Mouse (Mus musculus): Measurements from ENCODE around the gene Scmh1. TPM values are rescaled to one million over a fixed set of nuclear protein-coding genes. Genes with fewer than 3 reads are reported as not detected.
A peak's percentile ranks its signal among the peaks of the same experiment; 100 is the strongest.

Scmh1 gene
- 9.6 and 10.1 TPM in 2 replicates for polyA plus RNA-seq (2015; fragmentation: Nextera tagmentation; extraction: Ambion mirVana)

DNA sequence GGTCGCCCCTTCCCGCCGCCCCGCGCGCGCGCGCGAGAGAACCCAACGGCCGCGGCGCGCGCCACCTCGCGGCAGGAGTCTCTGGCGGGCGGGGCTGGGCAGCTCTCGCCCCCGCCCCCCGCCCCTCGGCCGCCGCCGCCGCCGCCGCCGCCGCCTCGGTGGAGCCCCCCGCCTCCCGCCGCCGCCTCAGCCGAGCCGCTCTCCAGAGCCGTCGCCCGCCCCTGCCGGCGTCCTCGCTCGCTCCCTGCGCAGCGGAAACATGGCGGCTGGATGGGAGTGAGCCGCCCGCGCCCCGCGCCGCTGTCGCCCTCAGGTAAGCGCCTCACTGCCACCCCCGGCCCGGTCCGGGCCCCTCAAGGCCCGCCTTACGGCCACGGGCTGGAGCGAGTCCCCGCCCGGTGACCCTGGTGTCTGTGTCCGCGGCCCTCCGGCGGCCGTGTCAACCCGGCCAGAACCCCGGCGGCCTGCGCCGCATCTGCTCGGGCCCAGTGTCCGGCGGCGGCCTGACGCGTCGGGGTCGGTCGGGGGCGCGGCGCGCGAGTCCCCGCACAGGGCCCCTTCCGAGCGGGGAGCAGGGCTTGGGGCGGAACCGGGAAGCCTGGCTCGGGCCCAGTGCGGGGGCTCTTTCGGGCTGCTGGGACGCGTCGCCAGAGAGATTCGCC lies at the start of gene Scmh1:
Gene Scmh1 (plus strand): TSS at position 138 of the 662 bp plus-strand sequence.
- peaks cover 23% of the 10 kb centered on the region for H3K4me1 ChIP-seq (ENCODE audit: control insufficient read depth, low read depth, low read length)
- WGBS (ENCODE audit: insufficient replicate concordance), result under 1% methylated on average over 62 of the region's 102 CpGs

DNA sequence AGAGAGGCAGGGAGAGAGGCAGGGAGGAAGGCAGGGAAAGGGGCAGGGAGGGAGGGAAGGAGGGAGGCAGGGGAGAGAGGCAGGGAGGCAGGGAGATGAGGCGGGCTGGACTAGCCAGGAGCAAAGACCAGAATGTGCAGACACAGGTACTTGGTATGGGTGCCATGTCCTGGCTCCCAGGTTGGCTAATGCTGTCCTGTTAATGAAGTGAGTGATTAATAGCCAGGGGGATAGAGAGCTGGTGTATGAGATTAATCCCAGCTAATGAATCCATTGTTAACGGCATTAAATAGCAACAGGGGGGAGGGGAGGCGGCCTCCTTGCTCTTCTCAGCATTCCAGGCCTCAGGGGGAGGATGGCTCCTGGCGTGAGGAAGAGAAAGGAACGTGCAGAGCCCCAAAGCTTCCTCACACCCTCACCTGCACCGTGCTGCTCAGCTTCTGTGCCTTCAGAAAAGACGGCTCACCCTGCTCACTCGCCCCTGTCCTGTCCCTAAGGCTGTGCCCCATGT lies 45.0 kb upstream of the Scmh1 start:
- H3K27ac ChIP-seq (ENCODE audit: low read length), result no peak overlapping the region
- WGBS (ENCODE audit: insufficient replicate concordance), result 18% methylated on average over 8 of the region's 8 CpGs
- H3K36me3 ChIP-seq (ENCODE audit: control insufficient read depth, insufficient read depth), result no peaks in the 10 kb centered on the region
- H3K4me3 ChIP-seq (ENCODE audit: low read depth, low read length), result no peak overlapping the region
- H3K4me1 ChIP-seq (ENCODE audit: control insufficient read depth, low read depth, low read length), result no peaks in the 10 kb centered on the region
- no peak overlapping the region for H3K4me2 ChIP-seq (ENCODE audit: low read depth, low read length)
- no peak overlapping the region for H3K9ac ChIP-seq (ENCODE audit: low read depth, low read length)
- ATAC-seq (ENCODE audit: low read depth), result no peak
- H3K27me3 ChIP-seq (ENCODE audit: control insufficient read depth, insufficient read depth, low read depth, low read length), result no peaks in the 10 kb centered on the region
- no peaks in the 10 kb centered on the region for H3K9me3 ChIP-seq (replicated peaks; ENCODE audit: control insufficient read depth, low read length)

More for the DNA sequence above, at the start of gene Scmh1:
- Histone ChIP-seq H3K4me2 (ENCODE audit: low read depth, low read length) (peak within 1 kb of the TSS; percentile 70), H3K9ac (ENCODE audit: low read depth, low read length) (peak within 1 kb of the TSS; percentile 94), H3K36me3 (ENCODE audit: control insufficient read depth, insufficient read depth) (no peaks in the 10 kb centered on the region), H3K9me3 (replicated peaks; ENCODE audit: control insufficient read depth, low read length) (no peaks in the 10 kb centered on the region), H3K4me3 (ENCODE audit: low read depth, low read length) (peak within 1 kb of the TSS; percentile 97), H3K27ac (ENCODE audit: low read length) (peak within 1 kb of the TSS; percentile 90), H3K27me3 (ENCODE audit: control insufficient read depth, insufficient read depth, low read depth, low read length) (no peaks in the 10 kb centered on the region)
- peak; percentile 72 for ATAC-seq (ENCODE audit: low read depth)

DNA sequence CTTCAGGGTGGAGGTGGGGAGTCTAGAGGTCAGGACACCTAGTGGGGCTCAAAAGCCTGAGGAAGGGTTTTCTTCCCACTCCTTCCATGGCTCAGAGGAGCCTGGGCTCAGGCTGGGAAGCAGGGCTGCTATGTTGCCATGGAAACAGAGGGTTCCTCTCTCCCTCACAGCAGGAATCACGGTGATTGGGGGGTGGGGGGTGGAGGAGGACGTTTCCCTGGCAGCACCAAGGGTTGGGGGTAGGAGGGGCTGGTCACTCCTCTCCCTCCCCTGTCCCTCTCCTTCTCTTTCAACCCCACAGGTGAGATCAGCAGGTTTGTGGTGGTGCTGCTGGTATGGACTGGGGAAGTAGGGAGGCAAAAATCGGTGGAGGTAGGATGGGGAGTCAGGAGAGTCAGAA lies 40.4 kb upstream of the Scmh1 start:
- 0% methylated on average over 3 of the region's 3 CpGs for WGBS (ENCODE audit: insufficient replicate concordance)
- ATAC-seq (ENCODE audit: low read depth), result no peak

DNA sequence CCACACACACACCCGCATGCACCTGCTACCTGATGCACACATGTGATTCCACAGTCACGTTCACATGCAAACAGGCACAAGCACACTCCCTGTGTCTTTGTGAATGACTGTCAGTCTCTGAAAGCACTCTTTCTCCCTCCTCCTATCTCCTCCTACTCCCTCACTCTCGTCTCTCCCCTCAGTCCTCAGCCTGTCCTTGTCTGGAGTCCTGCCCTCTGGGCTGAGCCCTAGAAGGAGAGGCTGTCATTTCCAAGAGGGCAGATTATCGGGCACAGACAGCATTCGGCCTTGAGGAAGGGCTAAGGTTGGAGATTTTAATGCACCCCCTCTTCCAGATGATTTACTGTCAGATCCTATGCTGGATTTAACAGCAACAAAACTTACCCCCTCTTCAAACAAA lies 39.6 kb upstream of the Scmh1 start:
- WGBS (ENCODE audit: insufficient replicate concordance), result 25% methylated on average over 5 of the region's 5 CpGs
- no peak for ATAC-seq (ENCODE audit: low read depth)

More for the DNA sequence above, 40.4 kb upstream of the Scmh1 start:
- Histone ChIP-seq H3K27ac (ENCODE audit: low read length) (no peak overlapping the region), H3K4me3 (ENCODE audit: low read depth, low read length) (no peak overlapping the region), H3K4me1 (ENCODE audit: control insufficient read depth, low read depth, low read length) (no peaks in the 10 kb centered on the region), H3K36me3 (ENCODE audit: control insufficient read depth, insufficient read depth) (no peaks in the 10 kb centered on the region), H3K9me3 (replicated peaks; ENCODE audit: control insufficient read depth, low read length) (no peaks in the 10 kb centered on the region), H3K9ac (ENCODE audit: low read depth, low read length) (no peak overlapping the region), H3K27me3 (ENCODE audit: control insufficient read depth, insufficient read depth, low read depth, low read length) (no peaks in the 10 kb centered on the region), H3K4me2 (ENCODE audit: low read depth, low read length) (no peak overlapping the region)

DNA sequence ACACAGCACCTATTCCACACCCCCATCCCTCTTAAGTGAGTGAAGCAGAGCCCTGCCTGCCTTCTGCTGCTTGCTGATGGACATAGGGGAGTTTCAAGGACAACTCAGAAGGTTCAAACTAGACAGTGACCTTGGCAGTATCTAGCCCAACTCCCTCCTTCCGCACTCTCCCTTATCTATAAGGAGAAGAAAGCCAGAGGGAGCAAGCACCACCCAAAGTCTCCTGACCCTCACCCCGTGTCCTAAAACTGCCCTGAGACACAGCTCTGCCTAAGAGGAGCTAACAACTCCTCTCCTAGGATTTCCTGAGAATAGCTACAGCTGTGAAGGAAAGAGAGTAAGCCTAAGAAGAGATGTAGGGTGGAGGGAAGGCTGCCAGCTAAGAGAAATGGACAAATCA lies 37.0 kb upstream of the Scmh1 start:
- H3K9ac ChIP-seq (ENCODE audit: low read depth, low read length), result no peak overlapping the region
- 40% methylated on average over 2 of the region's 2 CpGs for WGBS (ENCODE audit: insufficient replicate concordance)
- no peak for ATAC-seq (ENCODE audit: low read depth)
- H3K4me3 ChIP-seq (ENCODE audit: low read depth, low read length), result no peak overlapping the region
- H3K36me3 ChIP-seq (ENCODE audit: control insufficient read depth, insufficient read depth), result no peaks in the 10 kb centered on the region
- no peaks in the 10 kb centered on the region for H3K27me3 ChIP-seq (ENCODE audit: control insufficient read depth, insufficient read depth, low read depth, low read length)
- H3K4me2 ChIP-seq (ENCODE audit: low read depth, low read length), result no peak overlapping the region
- no peaks in the 10 kb centered on the region for H3K4me1 ChIP-seq (ENCODE audit: control insufficient read depth, low read depth, low read length)
- no peak overlapping the region for H3K27ac ChIP-seq (ENCODE audit: low read length)
- H3K9me3 ChIP-seq (replicated peaks; ENCODE audit: control insufficient read depth, low read length), result no peaks in the 10 kb centered on the region

More for the DNA sequence above, 39.6 kb upstream of the Scmh1 start:
- no peak overlapping the region for H3K27ac ChIP-seq (ENCODE audit: low read length)
- H3K9ac ChIP-seq (ENCODE audit: low read depth, low read length), result no peak overlapping the region
- H3K4me3 ChIP-seq (ENCODE audit: low read depth, low read length), result no peak overlapping the region
- H3K36me3 ChIP-seq (ENCODE audit: control insufficient read depth, insufficient read depth), result no peaks in the 10 kb centered on the region
- no peak overlapping the region for H3K4me2 ChIP-seq (ENCODE audit: low read depth, low read length)
- H3K9me3 ChIP-seq (replicated peaks; ENCODE audit: control insufficient read depth, low read length), result no peaks in the 10 kb centered on the region
- no peaks in the 10 kb centered on the region for H3K4me1 ChIP-seq (ENCODE audit: control insufficient read depth, low read depth, low read length)
- H3K27me3 ChIP-seq (ENCODE audit: control insufficient read depth, insufficient read depth, low read depth, low read length), result no peaks in the 10 kb centered on the region

DNA sequence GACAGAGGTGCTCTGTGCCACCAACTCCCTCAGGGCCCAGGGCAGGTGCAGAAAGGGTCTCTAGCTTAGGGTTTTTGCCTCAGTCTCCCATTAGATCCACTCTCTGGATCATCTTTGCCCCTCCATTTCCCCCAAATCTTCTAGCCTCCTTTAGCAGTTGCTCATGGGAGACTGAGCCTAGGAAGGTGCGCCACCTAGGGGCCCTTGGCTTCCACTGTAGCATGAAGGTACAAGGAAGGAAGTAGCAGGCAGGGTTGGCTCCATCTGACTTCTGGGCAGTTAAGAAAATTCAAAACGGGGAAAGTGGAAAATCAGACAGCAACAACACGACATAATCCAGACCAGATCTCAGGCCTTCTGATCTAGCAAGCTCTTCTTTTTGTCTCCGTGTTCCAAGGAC lies 36.4 kb upstream of the Scmh1 start:
- Histone ChIP-seq H3K27me3 (ENCODE audit: control insufficient read depth, insufficient read depth, low read depth, low read length) (no peaks in the 10 kb centered on the region), H3K9ac (ENCODE audit: low read depth, low read length) (no peak overlapping the region), H3K27ac (ENCODE audit: low read length) (no peak overlapping the region), H3K4me2 (ENCODE audit: low read depth, low read length) (no peak overlapping the region), H3K4me3 (ENCODE audit: low read depth, low read length) (no peak overlapping the region), H3K9me3 (replicated peaks; ENCODE audit: control insufficient read depth, low read length) (no peaks in the 10 kb centered on the region), H3K4me1 (ENCODE audit: control insufficient read depth, low read depth, low read length) (no peaks in the 10 kb centered on the region), H3K36me3 (ENCODE audit: control insufficient read depth, insufficient read depth) (no peaks in the 10 kb centered on the region)
- 4% methylated on average over 4 of the region's 4 CpGs for WGBS (ENCODE audit: insufficient replicate concordance)
- ATAC-seq (ENCODE audit: low read depth), result no peak

DNA sequence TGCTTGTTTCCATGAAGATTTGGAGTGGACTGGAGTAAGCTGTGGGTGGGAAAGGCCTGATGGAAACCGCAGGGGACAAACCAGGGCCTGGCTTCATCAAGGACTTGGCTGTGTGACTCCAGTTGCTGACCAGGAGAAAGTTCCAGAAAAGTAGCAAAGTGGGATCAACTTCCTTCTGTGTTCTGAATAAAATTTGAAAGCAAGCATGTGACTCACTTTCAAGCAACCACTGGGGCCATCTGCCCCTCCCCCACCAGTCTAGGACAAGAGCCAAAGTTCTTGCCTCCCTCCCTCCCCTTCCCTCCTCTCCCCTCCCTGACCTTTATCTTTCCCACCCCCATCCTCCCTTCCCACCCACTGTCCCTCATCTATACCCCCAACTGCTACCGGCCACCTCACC lies 35.9 kb upstream of the Scmh1 start:
- Histone ChIP-seq H3K27ac (ENCODE audit: low read length) (no peak overlapping the region), H3K27me3 (ENCODE audit: control insufficient read depth, insufficient read depth, low read depth, low read length) (no peaks in the 10 kb centered on the region), H3K4me1 (ENCODE audit: control insufficient read depth, low read depth, low read length) (no peaks in the 10 kb centered on the region), H3K9me3 (replicated peaks; ENCODE audit: control insufficient read depth, low read length) (no peaks in the 10 kb centered on the region), H3K9ac (ENCODE audit: low read depth, low read length) (no peak overlapping the region), H3K4me2 (ENCODE audit: low read depth, low read length) (no peak overlapping the region), H3K4me3 (ENCODE audit: low read depth, low read length) (no peak overlapping the region), H3K36me3 (ENCODE audit: control insufficient read depth, insufficient read depth) (no peaks in the 10 kb centered on the region)
- 25% methylated on average over 2 of the region's 2 CpGs for WGBS (ENCODE audit: insufficient replicate concordance)
- no peak for ATAC-seq (ENCODE audit: low read depth)

DNA sequence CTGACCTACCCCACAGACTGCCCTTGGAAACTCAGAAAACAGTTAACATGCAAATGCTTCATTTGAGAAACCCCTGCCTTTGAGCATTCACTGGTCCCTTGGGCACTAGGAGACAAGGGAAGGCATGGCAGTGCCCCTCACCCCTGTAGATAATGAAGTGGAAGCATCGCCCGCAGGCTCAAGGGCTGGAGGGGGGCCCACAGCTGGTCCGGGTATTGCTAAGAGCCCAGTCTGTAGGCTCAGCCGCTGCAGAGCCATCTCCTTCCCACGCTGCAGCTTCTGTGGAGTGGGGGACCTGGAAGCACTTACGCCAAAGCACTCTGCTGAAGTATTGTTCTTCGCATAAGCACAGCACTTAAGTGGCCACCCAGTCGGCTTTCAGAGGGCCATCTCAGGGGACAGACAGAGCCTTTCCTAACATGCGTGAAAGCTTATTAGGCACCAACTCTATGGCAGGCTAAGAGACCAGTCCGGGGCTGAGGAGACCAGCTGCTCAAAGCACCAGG lies 35.2 kb upstream of the Scmh1 start:
- Histone ChIP-seq H3K27ac (ENCODE audit: low read length) (no peak overlapping the region), H3K4me1 (ENCODE audit: control insufficient read depth, low read depth, low read length) (no peaks in the 10 kb centered on the region), H3K36me3 (ENCODE audit: control insufficient read depth, insufficient read depth) (no peaks in the 10 kb centered on the region), H3K4me3 (ENCODE audit: low read depth, low read length) (no peak overlapping the region), H3K9ac (ENCODE audit: low read depth, low read length) (no peak overlapping the region), H3K9me3 (replicated peaks; ENCODE audit: control insufficient read depth, low read length) (no peaks in the 10 kb centered on the region), H3K27me3 (ENCODE audit: control insufficient read depth, insufficient read depth, low read depth, low read length) (no peaks in the 10 kb centered on the region), H3K4me2 (ENCODE audit: low read depth, low read length) (no peak overlapping the region)
- no peak for ATAC-seq (ENCODE audit: low read depth)
- 48% methylated on average over 10 of the region's 10 CpGs for WGBS (ENCODE audit: insufficient replicate concordance)

DNA sequence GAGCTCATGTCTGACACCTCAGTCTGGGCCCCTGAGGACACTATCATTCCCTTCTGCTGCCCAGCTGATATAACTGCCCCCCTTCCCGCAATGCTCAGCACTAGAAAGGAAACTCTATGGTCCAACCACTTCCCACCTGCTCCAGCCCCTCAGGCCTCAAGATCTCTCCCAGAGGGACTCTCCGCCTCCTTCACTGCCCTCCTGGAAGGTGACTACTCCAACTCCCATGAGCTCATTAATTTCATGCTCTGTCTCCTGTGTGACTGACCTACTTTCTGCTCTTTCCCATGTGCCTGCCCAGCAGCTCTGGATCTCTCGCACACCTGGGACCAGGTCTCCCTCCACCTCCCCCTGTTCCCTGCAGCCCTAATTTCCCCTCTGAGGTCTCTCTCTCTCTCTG lies 32.2 kb upstream of the Scmh1 start:
- no peaks in the 10 kb centered on the region for H3K27me3 ChIP-seq (ENCODE audit: control insufficient read depth, insufficient read depth, low read depth, low read length)
- H3K4me3 ChIP-seq (ENCODE audit: low read depth, low read length), result no peak overlapping the region
- no peaks in the 10 kb centered on the region for H3K4me1 ChIP-seq (ENCODE audit: control insufficient read depth, low read depth, low read length)
- no peak overlapping the region for H3K27ac ChIP-seq (ENCODE audit: low read length)
- H3K9me3 ChIP-seq (replicated peaks; ENCODE audit: control insufficient read depth, low read length), result no peaks in the 10 kb centered on the region
- H3K4me2 ChIP-seq (ENCODE audit: low read depth, low read length), result no peak overlapping the region
- H3K36me3 ChIP-seq (ENCODE audit: control insufficient read depth, insufficient read depth), result no peaks in the 10 kb centered on the region
- H3K9ac ChIP-seq (ENCODE audit: low read depth, low read length), result no peak overlapping the region
- 55% methylated on average over 3 of the region's 3 CpGs for WGBS (ENCODE audit: insufficient replicate concordance)
- ATAC-seq (ENCODE audit: low read depth), result no peak
